Mouse (Mus musculus) midbrain, postnatal 0 days (tissue): ENCODE results near the gene Prkcq. TPM values are rescaled to one million over a fixed set of nuclear protein-coding genes. Genes with fewer than 3 reads are reported as not detected.

Experiments
- ATAC-seq: fragments of 200-750 bp; cut with Nextera tagmentation; 2 replicates; pipeline ENCODE4 v1.8.0; 2017; ENCODE audit warnings: moderate number of reproducible peaks, mild to moderate bottlenecking, moderate TSS enrichment, moderate library complexity; ENCODE audit not compliant: low FRiP score
- DNase-seq: peaks from one replicate; pipeline ENCODE4 v3.0.0-alpha.2; 2015; ENCODE audit warnings: low spot score
- H3K27ac ChIP-seq: fragments of 300-500 bp; sonication (generic); 2 replicates; pipeline ENCODE4 v1.5.1; 2014; ENCODE audit warnings: low read depth, mild to moderate bottlenecking, low read length, mixed read lengths
- H3K27me3 ChIP-seq: fragments of 300-500 bp; sonication (generic); 2 replicates; pipeline ENCODE4 v1.6.1; 2014; ENCODE audit warnings: low read length, control low read depth, mixed read lengths; ENCODE audit not compliant: insufficient read depth
- H3K36me3 ChIP-seq: fragments of 300-500 bp; sonication (generic); 2 replicates; pipeline ENCODE4 v1.6.1; 2014; ENCODE audit warnings: low read length, control low read depth, mixed read lengths; ENCODE audit not compliant: insufficient read depth
- H3K4me1 ChIP-seq: fragments of 300-500 bp; sonication (generic); 2 replicates; pipeline ENCODE4 v1.6.1; 2014; ENCODE audit warnings: mild to moderate bottlenecking, control low read depth, antibody characterized with exemption, low read length, mixed read lengths; ENCODE audit not compliant: insufficient read depth
- H3K4me2 ChIP-seq: fragments of 300-500 bp; sonication (generic); 2 replicates; pipeline ENCODE4 v1.6.1; 2014; ENCODE audit warnings: low read depth, mild to moderate bottlenecking, low read length, mixed read lengths; ENCODE audit not compliant: poor library complexity, severe bottlenecking
- H3K4me3 ChIP-seq: fragments of 300-500 bp; sonication (generic); 2 replicates; pipeline ENCODE4 v1.5.1; 2014; ENCODE audit warnings: low read depth, mild to moderate bottlenecking, low read length, moderate library complexity
- H3K9ac ChIP-seq: fragments of 300-500 bp; sonication (generic); replicated peaks from 2 replicates; pipeline ENCODE4 v1.6.1; 2014; ENCODE audit warnings: mild to moderate bottlenecking, low read length, moderate library complexity, mixed read lengths; ENCODE audit not compliant: poor library complexity, severe bottlenecking
- H3K9me3 ChIP-seq: fragments of 300-500 bp; sonication (generic); 2 replicates; pipeline ENCODE4 v1.6.1; 2016; ENCODE audit warnings: low read length, control low read depth
- CTCF ChIP-seq: IDR thresholded peaks from 2 replicates; pipeline ENCODE4 v1.5.1; 2016; ENCODE audit warnings: antibody characterized with exemption, mild to moderate bottlenecking
- WGBS: fragments of 180-500 bp; shearing (Covaris S2); extraction: QIAGEN DNeasy Blood & Tissue Kit; methylation state at CpG from one replicate; pipeline ENCODE4 v1.1.7; 2014; 5-methylcytosine and 5-hydroxymethylcytosine counted together
- polyA plus RNA-seq: library from polyadenylated mRNA; unstranded; fragments of >200 nt; fragmentation: Nextera tagmentation; extraction: Ambion mirVana; gene quantifications from 2 replicates; pipeline ENCODE4 v1.2.1, GENCODE M21; 2015
- total RNA-seq: library from RNA; depleted of rRNA; stranded (reverse); fragments of >200 nt; gene quantifications from 2 replicates; pipeline ENCODE4 v1.2.3, GENCODE M21; 2014

Prkcq gene
- total and polyA plus RNA-seq, 2 experiments from 2014 or later: 7.1 to 8.2 TPM

- H3K4me3 ChIP-seq: no peak overlapping the region
- H3K36me3 ChIP-seq: no peaks in the 10 kb centered on the region
- no peak for TF ChIP-seq CTCF
- no peak for ATAC-seq
- no peak overlapping the region for H3K9ac ChIP-seq
- H3K4me1 ChIP-seq: no peaks in the 10 kb centered on the region
- no peak for DNase-seq
- no peak overlapping the region for H3K4me2 ChIP-seq
- no peaks in the 10 kb centered on the region for H3K27me3 ChIP-seq
- no peak overlapping the region for H3K27ac ChIP-seq
- H3K9me3 ChIP-seq: no peaks in the 10 kb centered on the region
- 95% methylated on average over 7 of the region's 7 CpGs for WGBS
Measured at GRCm38 (mm10) chr2:11226555-11226954, 54.6 kb downstream of the Prkcq start.

GRCm38 (mm10) chr2:11229126-11229525 is 57.2 kb downstream of the Prkcq start:
- 70% methylated on average over 2 of the region's 2 CpGs for WGBS
- no peak for TF ChIP-seq CTCF

GRCm38 (mm10) chr2:11231118-11231517 is 59.2 kb downstream of the Prkcq start:
- H3K9me3 ChIP-seq: no peaks in the 10 kb centered on the region
- no peak overlapping the region for H3K9ac ChIP-seq
- ATAC-seq: no peak
- TF ChIP-seq CTCF: no peak
- H3K27me3 ChIP-seq: no peaks in the 10 kb centered on the region
- no peaks in the 10 kb centered on the region for H3K4me1 ChIP-seq
- no peak overlapping the region for H3K4me2 ChIP-seq
- H3K4me3 ChIP-seq: no peak overlapping the region
- H3K36me3 ChIP-seq: no peaks in the 10 kb centered on the region
- DNase-seq: no peak
- 67% methylated on average over 3 of the region's 3 CpGs for WGBS
- H3K27ac ChIP-seq: no peak overlapping the region

More at GRCm38 (mm10) chr2:11229126-11229525, 57.2 kb downstream of the Prkcq start:
- H3K9me3 ChIP-seq: no peaks in the 10 kb centered on the region
- H3K4me3 ChIP-seq: no peak overlapping the region
- no peaks in the 10 kb centered on the region for H3K27me3 ChIP-seq
- DNase-seq: no peak
- H3K27ac ChIP-seq: no peak overlapping the region
- H3K36me3 ChIP-seq: no peaks in the 10 kb centered on the region
- H3K9ac ChIP-seq: no peak overlapping the region
- H3K4me1 ChIP-seq: no peaks in the 10 kb centered on the region
- no peak overlapping the region for H3K4me2 ChIP-seq
- ATAC-seq: no peak

- Histone ChIP-seq H3K4me1 (no peaks in the 10 kb centered on the region), H3K36me3 (no peaks in the 10 kb centered on the region), H3K27me3 (no peaks in the 10 kb centered on the region), H3K9ac (no peak overlapping the region), H3K9me3 (no peaks in the 10 kb centered on the region), H3K27ac (no peak overlapping the region), H3K4me3 (no peak overlapping the region), H3K4me2 (no peak overlapping the region)
- WGBS: 91% methylated on average over 5 of the region's 5 CpGs
- no peak for TF ChIP-seq CTCF
- DNase-seq: no peak
- ATAC-seq: no peak
Measured at GRCm38 (mm10) chr2:11231988-11232387, 60.1 kb downstream of the Prkcq start.

GRCm38 (mm10) chr2:11238254-11238653 is 66.3 kb downstream of the Prkcq start:
- no peaks in the 10 kb centered on the region for H3K27me3 ChIP-seq
- no peaks in the 10 kb centered on the region for H3K9me3 ChIP-seq
- TF ChIP-seq CTCF: no peak
- no peak overlapping the region for H3K9ac ChIP-seq
- H3K4me3 ChIP-seq: no peak overlapping the region
- H3K36me3 ChIP-seq: no peaks in the 10 kb centered on the region
- no peak overlapping the region for H3K27ac ChIP-seq
- ATAC-seq: no peak
- no peak overlapping the region for H3K4me2 ChIP-seq
- WGBS: 85% methylated on average over 4 of the region's 4 CpGs
- DNase-seq: no peak
- no peaks in the 10 kb centered on the region for H3K4me1 ChIP-seq

GRCm38 (mm10) chr2:11239523-11239922 is 67.6 kb downstream of the Prkcq start:
- no peaks in the 10 kb centered on the region for H3K4me1 ChIP-seq
- H3K9me3 ChIP-seq: no peaks in the 10 kb centered on the region
- no peak for TF ChIP-seq CTCF
- ATAC-seq: no peak
- no peak overlapping the region for H3K27ac ChIP-seq
- no peak for DNase-seq
- no peak overlapping the region for H3K4me3 ChIP-seq
- no peak overlapping the region for H3K4me2 ChIP-seq
- H3K9ac ChIP-seq: no peak overlapping the region
- no peaks in the 10 kb centered on the region for H3K36me3 ChIP-seq
- H3K27me3 ChIP-seq: no peaks in the 10 kb centered on the region
